Mouse (Mus musculus): Measurements from ENCODE around the gene Cacng1. TPM values are rescaled to one million over a fixed set of nuclear protein-coding genes. Genes with fewer than 3 reads are reported as not detected.

The Cacng1 gene
- polyA plus RNA-seq (2014; fragmentation: Nextera tagmentation; extraction: Ambion mirVana): not detected in 2 replicates

GRCm38 (mm10) chr11:107716332-107716938 lies at the start of gene Cacng1:
Gene Cacng1, minus strand, starts transcription at chr11:107716522.
- Histone ChIP-seq H3K4me2 (ENCODE audit: low read length) (no peak within 1 kb of the TSS), H3K27ac (ENCODE audit: low read depth) (no peak within 1 kb of the TSS), H3K9me3 (ENCODE audit: control insufficient read depth, low read length) (0 out of 2 replicates have a peak, but pooled peaks cover 3% of the 10 kb centered on the region), H3K27me3 (replicated peaks; ENCODE audit: control insufficient read depth, insufficient read depth, low read length) (no peaks in the 10 kb centered on the region), H3K4me3 (ENCODE audit: low read depth, low read length) (no peak within 1 kb of the TSS), H3K36me3 (ENCODE audit: control insufficient read depth, insufficient read depth, low read length) (no peaks in the 10 kb centered on the region), H3K9ac (ENCODE audit: low read length) (no peak within 1 kb of the TSS), H3K4me1 (replicated peaks; ENCODE audit: control insufficient read depth, insufficient read depth, low read length) (no peaks in the 10 kb centered on the region)
- no peak for ATAC-seq (replicated peaks; ENCODE audit: low FRiP score, low TSS enrichment, low read depth)
- 76% methylated on average over 16 of the region's 16 CpGs for WGBS
- DNase-seq (ENCODE audit: low spot score): no peak

- Histone ChIP-seq H3K27me3 (replicated peaks; ENCODE audit: control insufficient read depth, insufficient read depth, low read length) (no peaks in the 10 kb centered on the region), H3K36me3 (ENCODE audit: control insufficient read depth, insufficient read depth, low read length) (no peaks in the 10 kb centered on the region), H3K27ac (ENCODE audit: low read depth) (no peak overlapping the region), H3K4me2 (ENCODE audit: low read length) (no peak overlapping the region; the same call in 1 of the 2 replicates), H3K4me1 (replicated peaks; ENCODE audit: control insufficient read depth, insufficient read depth, low read length) (peaks cover 9% of the 10 kb centered on the region; the same call in 1 of the 2 replicates), H3K9ac (ENCODE audit: low read length) (no peak overlapping the region), H3K9me3 (ENCODE audit: control insufficient read depth, low read length) (no peaks in the 10 kb centered on the region), H3K4me3 (ENCODE audit: low read depth, low read length) (no peak overlapping the region)
- ATAC-seq (replicated peaks; ENCODE audit: low FRiP score, low TSS enrichment, low read depth): peak; percentile 63; the same call in 1 of the 2 replicates
- no peak for DNase-seq (ENCODE audit: low spot score)
- whole genome bisulfite sequencing: 39% methylated on average over 8 of the region's 8 CpGs
Measured at GRCm38 (mm10) chr11:107762688-107763460, 46.6 kb upstream of the Cacng1 start.

- ATAC-seq (replicated peaks; ENCODE audit: low FRiP score, low TSS enrichment, low read depth) (0 out of 2 replicates have a peak, but pooled peaks have one; percentile 41), DNase-seq (ENCODE audit: low spot score) (no peak)
- WGBS: 66% methylated on average over 10 of the region's 10 CpGs
- Histone ChIP-seq H3K4me1 (replicated peaks; ENCODE audit: control insufficient read depth, insufficient read depth, low read length) (peaks cover 9% of the 10 kb centered on the region; the same call in 1 of the 2 replicates), H3K27me3 (replicated peaks; ENCODE audit: control insufficient read depth, insufficient read depth, low read length) (no peaks in the 10 kb centered on the region), H3K27ac (ENCODE audit: low read depth) (no peak overlapping the region), H3K4me3 (ENCODE audit: low read depth, low read length) (no peak overlapping the region), H3K36me3 (ENCODE audit: control insufficient read depth, insufficient read depth, low read length) (no peaks in the 10 kb centered on the region), H3K9ac (ENCODE audit: low read length) (no peak overlapping the region), H3K4me2 (ENCODE audit: low read length) (no peak overlapping the region), H3K9me3 (ENCODE audit: control insufficient read depth, low read length) (no peaks in the 10 kb centered on the region)
Measured at GRCm38 (mm10) chr11:107761790-107762500, 45.6 kb upstream of the Cacng1 start.

GRCm38 (mm10) chr11:107760001-107760400 lies 43.7 kb upstream of the Cacng1 start:
- H3K27me3 ChIP-seq (replicated peaks; ENCODE audit: control insufficient read depth, insufficient read depth, low read length): no peaks in the 10 kb centered on the region
- 69% methylated on average over 10 of the region's 10 CpGs for WGBS
- no peak for DNase-seq (ENCODE audit: low spot score)

GRCm38 (mm10) chr11:107759516-107759915 lies 43.2 kb upstream of the Cacng1 start:
- peaks cover 9% of the 10 kb centered on the region; the same call in 1 of the 2 replicates for H3K4me1 ChIP-seq (replicated peaks; ENCODE audit: control insufficient read depth, insufficient read depth, low read length)
- H3K36me3 ChIP-seq (ENCODE audit: control insufficient read depth, insufficient read depth, low read length): no peaks in the 10 kb centered on the region
- no peak overlapping the region for H3K27ac ChIP-seq (ENCODE audit: low read depth)
- ATAC-seq (replicated peaks; ENCODE audit: low FRiP score, low TSS enrichment, low read depth) (no peak), DNase-seq (ENCODE audit: low spot score) (no peak)
- no peak overlapping the region for H3K9ac ChIP-seq (ENCODE audit: low read length)
- no peaks in the 10 kb centered on the region for H3K9me3 ChIP-seq (ENCODE audit: control insufficient read depth, low read length)
- no peak overlapping the region for H3K4me2 ChIP-seq (ENCODE audit: low read length)
- no peaks in the 10 kb centered on the region for H3K27me3 ChIP-seq (replicated peaks; ENCODE audit: control insufficient read depth, insufficient read depth, low read length)
- no peak overlapping the region for H3K4me3 ChIP-seq (ENCODE audit: low read depth, low read length)
- WGBS: 83% methylated on average over 9 of the region's 9 CpGs

More at GRCm38 (mm10) chr11:107760001-107760400, 43.7 kb upstream of the Cacng1 start:
- Histone ChIP-seq H3K9ac (ENCODE audit: low read length) (no peak overlapping the region), H3K36me3 (ENCODE audit: control insufficient read depth, insufficient read depth, low read length) (no peaks in the 10 kb centered on the region), H3K4me3 (ENCODE audit: low read depth, low read length) (no peak overlapping the region), H3K9me3 (ENCODE audit: control insufficient read depth, low read length) (no peaks in the 10 kb centered on the region), H3K4me2 (ENCODE audit: low read length) (no peak overlapping the region), H3K4me1 (replicated peaks; ENCODE audit: control insufficient read depth, insufficient read depth, low read length) (peaks cover 9% of the 10 kb centered on the region; the same call in 1 of the 2 replicates), H3K27ac (ENCODE audit: low read depth) (no peak overlapping the region)
- ATAC-seq (replicated peaks; ENCODE audit: low FRiP score, low TSS enrichment, low read depth): no peak

- WGBS: 82% methylated on average over 5 of the region's 5 CpGs
- H3K27ac ChIP-seq (ENCODE audit: low read depth): no peak overlapping the region
Measured at GRCm38 (mm10) chr11:107749114-107749513, 32.8 kb upstream of the Cacng1 start.

GRCm38 (mm10) chr11:107748243-107749035 lies 32.1 kb upstream of the Cacng1 start:
- ATAC-seq (replicated peaks; ENCODE audit: low FRiP score, low TSS enrichment, low read depth): no peak
- H3K9me3 ChIP-seq (ENCODE audit: control insufficient read depth, low read length): no peaks in the 10 kb centered on the region
- no peak for DNase-seq (ENCODE audit: low spot score)
- 69% methylated on average over 5 of the region's 5 CpGs for WGBS
- no peaks in the 10 kb centered on the region for H3K27me3 ChIP-seq (replicated peaks; ENCODE audit: control insufficient read depth, insufficient read depth, low read length)
- no peaks in the 10 kb centered on the region for H3K36me3 ChIP-seq (ENCODE audit: control insufficient read depth, insufficient read depth, low read length)
- H3K27ac ChIP-seq (ENCODE audit: low read depth): no peak overlapping the region
- H3K4me3 ChIP-seq (ENCODE audit: low read depth, low read length): no peak overlapping the region
- H3K4me2 ChIP-seq (ENCODE audit: low read length): no peak overlapping the region
- no peak overlapping the region for H3K9ac ChIP-seq (ENCODE audit: low read length)
- H3K4me1 ChIP-seq (replicated peaks; ENCODE audit: control insufficient read depth, insufficient read depth, low read length): no peaks in the 10 kb centered on the region

More at GRCm38 (mm10) chr11:107749114-107749513, 32.8 kb upstream of the Cacng1 start:
- ATAC-seq (replicated peaks; ENCODE audit: low FRiP score, low TSS enrichment, low read depth) (no peak), DNase-seq (ENCODE audit: low spot score) (no peak)
- Histone ChIP-seq H3K4me1 (replicated peaks; ENCODE audit: control insufficient read depth, insufficient read depth, low read length) (no peaks in the 10 kb centered on the region), H3K27me3 (replicated peaks; ENCODE audit: control insufficient read depth, insufficient read depth, low read length) (no peaks in the 10 kb centered on the region), H3K4me3 (ENCODE audit: low read depth, low read length) (no peak overlapping the region), H3K4me2 (ENCODE audit: low read length) (no peak overlapping the region), H3K9ac (ENCODE audit: low read length) (no peak overlapping the region), H3K9me3 (ENCODE audit: control insufficient read depth, low read length) (no peaks in the 10 kb centered on the region), H3K36me3 (ENCODE audit: control insufficient read depth, insufficient read depth, low read length) (no peaks in the 10 kb centered on the region)

GRCm38 (mm10) chr11:107743100-107743499 lies 26.8 kb upstream of the Cacng1 start:
- WGBS: 55% methylated on average over 3 of the region's 3 CpGs
- no peak overlapping the region for H3K27ac ChIP-seq (ENCODE audit: low read depth)
- no peak overlapping the region for H3K4me3 ChIP-seq (ENCODE audit: low read depth, low read length)
- H3K4me1 ChIP-seq (replicated peaks; ENCODE audit: control insufficient read depth, insufficient read depth, low read length): no peaks in the 10 kb centered on the region
- H3K36me3 ChIP-seq (ENCODE audit: control insufficient read depth, insufficient read depth, low read length): no peaks in the 10 kb centered on the region
- H3K4me2 ChIP-seq (ENCODE audit: low read length): no peak overlapping the region
- H3K9me3 ChIP-seq (ENCODE audit: control insufficient read depth, low read length): no peaks in the 10 kb centered on the region
- H3K9ac ChIP-seq (ENCODE audit: low read length): no peak overlapping the region
- H3K27me3 ChIP-seq (replicated peaks; ENCODE audit: control insufficient read depth, insufficient read depth, low read length): no peaks in the 10 kb centered on the region
- no peak for ATAC-seq (replicated peaks; ENCODE audit: low FRiP score, low TSS enrichment, low read depth)
- no peak for DNase-seq (ENCODE audit: low spot score)

Data from intestine, embryonic 14.5 days (tissue).